Mouse (Mus musculus): Measurements from ENCODE around the gene Syt8. TPM values are rescaled to one million over a fixed set of nuclear protein-coding genes. Genes with fewer than 3 reads are reported as not detected.
A peak's percentile ranks its signal among the peaks of the same experiment; 100 is the strongest.

Gene Syt8
- total RNA-seq, 2 experiments from 2014 or later, result not detected

- TF ChIP-seq CTCF (conservative IDR thresholded peaks at IDR 0.05), result no peak
- Histone ChIP-seq H3K27ac (no peak overlapping the region), H3K4me3 (no peak overlapping the region)
- no peak for DNase-seq (ENCODE audit: low spot score in 2 of 2)
Measured at GRCm38 (mm10) chr7:142418027-142418426, 16.6 kb upstream of the Syt8 start.

GRCm38 (mm10) chr7:142418679-142419078, 16.0 kb upstream of the Syt8 start:
- no peak overlapping the region for H3K27ac ChIP-seq
- no peak for DNase-seq (ENCODE audit: low spot score in 2 of 2)
- no peak overlapping the region for H3K4me3 ChIP-seq
- TF ChIP-seq CTCF (conservative IDR thresholded peaks at IDR 0.05), result peak; percentile 17; the same call in 1 of the 2 replicates

- Histone ChIP-seq H3K27ac (no peak overlapping the region), H3K4me3 (no peak overlapping the region)
- TF ChIP-seq CTCF (conservative IDR thresholded peaks at IDR 0.05), result no peak
- no peak for DNase-seq (ENCODE audit: low spot score in 2 of 2)
Measured at GRCm38 (mm10) chr7:142419887-142420286, 14.8 kb upstream of the Syt8 start.

DNA sequence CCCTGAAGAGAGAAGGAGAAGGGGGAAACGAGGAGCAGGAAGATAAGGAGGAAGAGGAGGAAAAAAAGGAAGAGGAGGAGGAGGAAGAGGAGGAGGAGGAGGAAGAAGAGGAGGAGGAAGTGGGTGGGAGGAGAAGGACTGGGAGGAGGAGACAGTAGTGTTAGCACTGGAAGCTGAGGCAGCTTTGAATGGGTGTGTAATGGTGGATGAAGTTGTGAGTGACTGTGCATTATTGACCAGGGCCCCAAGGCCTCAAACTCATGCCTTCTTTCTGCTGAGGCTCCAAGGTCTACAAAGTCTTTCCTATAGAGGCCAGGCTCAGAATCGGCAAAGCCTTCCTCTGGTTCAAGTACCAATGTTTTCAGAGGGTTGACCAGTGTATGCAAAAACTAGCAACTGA, 12.8 kb upstream of the Syt8 start:
- H3K27ac ChIP-seq, result no peak overlapping the region
- TF ChIP-seq CTCF (conservative IDR thresholded peaks at IDR 0.05), result no peak
- no peak overlapping the region for H3K4me3 ChIP-seq
- no peak for DNase-seq (ENCODE audit: low spot score in 2 of 2)

DNA sequence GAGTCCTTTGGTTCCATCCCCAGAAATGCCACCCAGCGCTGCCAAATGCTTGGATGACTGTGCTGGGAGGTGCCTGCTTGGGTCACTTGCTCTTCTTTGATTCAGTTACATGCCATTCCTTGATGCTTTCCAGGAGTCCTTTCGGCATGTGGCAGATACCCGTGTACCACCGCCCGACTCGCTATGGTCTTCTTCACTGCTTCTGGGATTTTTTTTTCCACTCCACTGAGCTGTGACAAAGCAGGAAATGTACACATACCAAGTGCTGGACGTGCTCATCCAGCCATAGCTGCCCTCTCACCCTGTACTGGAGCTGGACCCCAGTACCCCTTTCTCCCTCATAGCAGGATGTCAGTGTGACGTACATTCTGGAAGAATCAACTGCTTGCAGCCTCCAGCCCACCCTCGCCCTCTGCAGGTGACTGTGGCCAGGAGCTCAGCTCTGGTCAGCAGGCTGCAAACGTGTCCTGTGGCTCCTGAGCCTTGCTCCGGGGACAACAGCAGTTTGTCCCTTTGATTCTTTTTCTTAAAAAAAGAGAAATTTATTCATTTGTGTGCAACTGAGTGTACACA, 8.9 kb upstream of the Syt8 start:
- peak; percentile 73 for TF ChIP-seq CTCF (conservative IDR thresholded peaks at IDR 0.05)
- DNase-seq (ENCODE audit: low spot score in 2 of 2), result no peak
- no peak overlapping the region for H3K4me3 ChIP-seq
- no peak overlapping the region for H3K27ac ChIP-seq

- peak; percentile 67 for TF ChIP-seq CTCF (conservative IDR thresholded peaks at IDR 0.05)
- no peak overlapping the region for H3K27ac ChIP-seq
- no peak for DNase-seq (ENCODE audit: low spot score in 2 of 2)
- H3K4me3 ChIP-seq, result no peak overlapping the region
Measured at GRCm38 (mm10) chr7:142428213-142428612, 6.4 kb upstream of the Syt8 start.

DNA sequence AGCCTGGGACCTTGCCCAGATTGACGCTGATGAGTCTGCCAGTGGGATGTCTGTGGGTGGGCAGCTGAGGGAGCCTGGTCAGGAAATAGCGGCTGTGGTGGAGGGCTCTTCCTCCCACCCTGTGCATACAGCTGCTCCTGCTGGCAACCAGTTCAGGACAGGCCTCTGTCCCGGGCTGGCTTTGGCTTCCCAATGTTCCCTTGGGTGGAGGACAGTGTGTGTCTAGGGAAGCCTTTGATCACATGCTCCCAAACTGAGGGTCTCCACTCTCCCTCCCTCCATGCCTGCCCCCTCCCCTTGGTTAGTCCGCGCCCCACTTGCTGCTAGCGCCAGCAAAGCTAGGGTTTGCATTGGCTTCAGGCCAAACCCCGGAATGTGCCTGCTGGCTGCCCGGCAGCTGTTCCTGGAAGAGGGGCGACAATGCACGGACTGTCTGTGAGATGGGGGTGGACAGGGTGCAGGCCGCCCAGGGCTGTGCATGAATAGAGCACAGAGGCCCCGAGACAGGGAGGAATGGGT, 4.4 kb upstream of the Syt8 start:
- Histone ChIP-seq H3K4me3 (no peak overlapping the region), H3K27ac (no peak overlapping the region)
- DNase-seq (ENCODE audit: low spot score in 2 of 2), result peak in 1 of 2 experiments; percentile 22
- no peak for TF ChIP-seq CTCF (conservative IDR thresholded peaks at IDR 0.05)

GRCm38 (mm10) chr7:142431106-142431505, 3.5 kb upstream of the Syt8 start:
- TF ChIP-seq CTCF (conservative IDR thresholded peaks at IDR 0.05), result no peak
- no peak for DNase-seq (ENCODE audit: low spot score in 2 of 2)
- H3K4me3 ChIP-seq, result no peak overlapping the region
- H3K27ac ChIP-seq, result no peak overlapping the region

- H3K27ac ChIP-seq, result no peak overlapping the region
- H3K4me3 ChIP-seq, result no peak overlapping the region
- no peak for DNase-seq (ENCODE audit: low spot score in 2 of 2)
- TF ChIP-seq CTCF (conservative IDR thresholded peaks at IDR 0.05), result no peak
Measured at GRCm38 (mm10) chr7:142433623-142434022, 1.0 kb upstream of the Syt8 start.

- peak; percentile 92 for TF ChIP-seq CTCF (conservative IDR thresholded peaks at IDR 0.05)
- peak; percentile 55 to 80 for DNase-seq (ENCODE audit: low spot score in 2 of 2)
- no peak overlapping the region for H3K4me3 ChIP-seq
- no peak overlapping the region for H3K27ac ChIP-seq
Measured at GRCm38 (mm10) chr7:142435524-142435923, 874 bp downstream of the Syt8 start.

DNA sequence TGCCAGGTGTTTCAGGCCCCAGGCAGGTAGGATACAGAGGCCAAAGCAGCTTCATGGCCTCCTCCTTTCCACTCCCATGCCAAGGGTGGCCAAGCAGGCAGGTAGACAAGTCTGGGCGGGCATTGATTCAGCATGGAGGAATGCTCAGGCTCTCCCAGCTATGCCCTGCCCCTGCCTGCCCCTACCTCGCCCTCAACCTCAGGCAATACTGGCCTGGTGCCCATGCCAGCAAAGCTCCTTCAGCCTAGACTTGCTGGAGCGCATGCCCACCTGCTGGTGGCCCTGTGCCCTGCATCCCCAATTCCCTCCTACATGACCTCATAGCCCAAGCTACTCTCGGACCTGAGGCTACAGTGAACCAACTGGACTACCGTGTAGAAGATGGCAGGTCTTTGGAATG, 2.7 kb downstream of the Syt8 start:
- H3K27ac ChIP-seq, result no peak overlapping the region
- no peak overlapping the region for H3K4me3 ChIP-seq
- DNase-seq (ENCODE audit: low spot score in 2 of 2), result no peak
- TF ChIP-seq CTCF (conservative IDR thresholded peaks at IDR 0.05), result peak; percentile 38

GRCm38 (mm10) chr7:142439966-142440365, 5.3 kb downstream of the Syt8 start:
- no peak for TF ChIP-seq CTCF (conservative IDR thresholded peaks at IDR 0.05)
- H3K4me3 ChIP-seq, result no peak overlapping the region
- no peak for DNase-seq (ENCODE audit: low spot score in 2 of 2)
- H3K27ac ChIP-seq, result no peak overlapping the region

GRCm38 (mm10) chr7:142440657-142441114, 6.0 kb downstream of the Syt8 start:
- DNase-seq (ENCODE audit: low spot score in 2 of 2), result peak in 1 of 2 experiments; percentile 51
- TF ChIP-seq CTCF (conservative IDR thresholded peaks at IDR 0.05), result peak; percentile 83

GRCm38 (mm10) chr7:142441585-142441984, 6.9 kb downstream of the Syt8 start, which contains the start of gene Tnni2:
Tnni2 (plus strand) TSS chr7:142441808.
- DNase-seq (ENCODE audit: low spot score in 2 of 2), result no peak
- no peak for TF ChIP-seq CTCF (conservative IDR thresholded peaks at IDR 0.05)
- Histone ChIP-seq H3K4me3 (no peak within 1 kb of the TSS), H3K27ac (no peak within 1 kb of the TSS)

More at GRCm38 (mm10) chr7:142440657-142441114, 6.0 kb downstream of the Syt8 start:
- H3K27ac ChIP-seq, result no peak overlapping the region
- H3K4me3 ChIP-seq, result no peak overlapping the region

Measured in layer of hippocampus, adult 2 months (tissue).